Mouse (Mus musculus) olfactory bulb, adult 2 months (tissue): ENCODE results near the gene Gpr176. TPM values are rescaled to one million over a fixed set of nuclear protein-coding genes. Genes with fewer than 3 reads are reported as not detected.

Experiments
- H3K27ac ChIP-seq: fragments of 200-500 bp; 2 replicates; pipeline ENCODE4 v1.5.1; 2012; ENCODE audit warnings: low read depth, low read length; ENCODE audit not compliant: insufficient read depth
- H3K4me1 ChIP-seq: fragments of 200-500 bp; 2 replicates; pipeline ENCODE4 v1.6.1; 2012; ENCODE audit warnings: low read length; ENCODE audit not compliant: control insufficient read depth, insufficient read depth
- H3K4me3 ChIP-seq: fragments of 200-500 bp; 2 replicates; pipeline ENCODE4 v1.5.1; 2012; ENCODE audit warnings: mild to moderate bottlenecking, low read depth, low read length, moderate library complexity; ENCODE audit not compliant: insufficient read depth
- CTCF ChIP-seq: fragments of 200-500 bp; IDR thresholded peaks from 2 replicates; pipeline ENCODE4 v1.5.1; 2012; ENCODE audit warnings: low read depth, mild to moderate bottlenecking, low read length, moderate library complexity; ENCODE audit not compliant: insufficient read depth
- POLR2A ChIP-seq: fragments of 200-500 bp; IDR thresholded peaks from 2 replicates; pipeline ENCODE4 v1.6.1; 2012; ENCODE audit warnings: mild to moderate bottlenecking, low read depth, low read length, moderate library complexity; ENCODE audit not compliant: insufficient read depth
- WGBS: fragments of 180-500 bp; shearing (Covaris S2); methylation state at CpG from one replicate; pipeline ENCODE4 v1.1.7; 2018; 5-methylcytosine and 5-hydroxymethylcytosine counted together
- polyA plus RNA-seq: library from polyadenylated mRNA; stranded (reverse); fragments of >200 nt; gene quantifications from 2 replicates; pipeline ENCODE4 v1.2.4, GENCODE M21; 2012; ENCODE audit warnings: low replicate concordance; ENCODE audit not compliant: missing spikeins, insufficient read depth, insufficient read length

The Gpr176 gene
- polyA plus RNA-seq, 1 experiment, result not detected

DNA sequence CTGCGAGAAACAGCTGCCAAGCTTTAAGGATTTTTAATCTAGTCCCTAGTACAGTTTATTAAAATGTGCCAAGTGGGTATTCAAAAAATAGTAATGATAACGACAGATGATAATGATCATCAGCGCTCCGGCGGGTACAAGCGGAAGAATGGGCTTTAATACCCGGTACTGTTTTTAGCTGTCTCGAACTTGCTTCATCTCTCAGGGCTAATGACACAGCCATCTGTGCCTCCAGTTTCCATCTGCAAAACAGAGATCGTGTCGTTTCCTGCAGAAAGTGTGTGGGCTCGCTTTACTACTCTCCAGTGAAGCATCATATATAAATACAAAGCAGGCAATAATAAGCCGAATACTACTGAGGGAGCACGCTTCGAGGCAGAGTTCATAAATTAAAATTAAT is 103.0 kb downstream of the Gpr176 start:
- H3K27ac ChIP-seq, result no peak overlapping the region
- no peak overlapping the region for H3K4me3 ChIP-seq

DNA sequence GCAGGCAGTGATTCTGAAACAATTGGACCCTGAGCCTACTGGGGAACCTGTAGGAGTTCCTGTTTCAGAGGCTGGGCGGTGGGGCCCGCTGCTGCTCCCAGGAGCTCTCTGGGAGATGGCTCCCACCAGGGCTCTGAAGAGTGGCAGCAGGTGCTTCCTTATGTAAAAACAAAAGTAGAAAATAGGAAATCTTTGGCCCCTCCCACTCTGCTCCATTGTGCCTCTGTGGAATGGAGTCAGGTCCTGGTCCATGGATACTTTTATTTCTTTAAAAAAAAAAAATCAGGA is 109.4 kb downstream of the Gpr176 start:
- no peaks in the 10 kb centered on the region for H3K4me1 ChIP-seq
- WGBS, result 39% methylated on average over 2 of the region's 2 CpGs

More for the DNA sequence above, 103.0 kb downstream of the Gpr176 start:
- TF ChIP-seq POLR2A (no peak), CTCF (no peak)
- no peaks in the 10 kb centered on the region; the same call in 1 of the 2 replicates for H3K4me1 ChIP-seq
- 41% methylated on average over 14 of the region's 14 CpGs for WGBS

DNA sequence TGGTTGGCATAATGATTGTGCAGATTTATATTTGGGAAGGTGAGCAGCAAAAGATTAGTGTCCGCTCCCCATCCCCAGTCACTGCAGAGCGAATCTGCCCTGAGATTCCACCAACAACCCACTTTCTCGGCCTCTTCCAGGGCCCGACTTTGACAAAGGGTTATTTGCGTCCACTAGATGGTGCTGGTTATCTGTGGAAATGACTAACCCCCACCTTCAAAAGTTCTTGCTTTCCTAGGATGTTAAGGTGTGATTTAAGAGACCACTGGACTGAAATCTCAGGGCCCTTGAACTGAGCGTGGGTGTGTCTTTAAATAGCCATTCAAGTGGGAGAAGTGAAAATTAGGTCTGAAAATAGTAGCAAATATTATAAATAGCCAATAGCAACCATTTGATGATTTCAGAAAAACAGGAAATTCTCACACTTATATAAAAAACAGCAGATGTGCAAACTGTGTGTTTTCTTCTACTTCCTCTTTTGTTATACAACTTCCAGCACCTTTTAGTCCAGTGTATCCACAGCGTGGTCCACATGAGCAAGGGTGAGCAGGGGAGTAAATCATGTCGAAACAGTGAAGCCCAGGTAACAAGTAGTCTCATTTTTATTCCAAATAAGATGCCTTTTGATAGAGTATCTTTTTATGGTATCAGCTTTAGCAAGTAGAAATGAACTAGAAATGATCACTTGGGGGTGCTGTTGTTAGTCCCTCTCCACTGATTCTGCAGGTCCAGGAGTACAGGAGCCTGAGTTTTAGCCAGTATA is 109.9 kb downstream of the Gpr176 start:
- H3K4me1 ChIP-seq, result no peaks in the 10 kb centered on the region
- TF ChIP-seq POLR2A, result no peak
- TF ChIP-seq CTCF, result 0 out of 2 replicates have a peak, but pooled peaks have one; percentile 26
- H3K4me3 ChIP-seq, result no peak overlapping the region
- 21% methylated on average over 8 of the region's 8 CpGs for WGBS
- no peak overlapping the region for H3K27ac ChIP-seq

More for the DNA sequence above, 109.4 kb downstream of the Gpr176 start:
- no peak overlapping the region for H3K4me3 ChIP-seq
- TF ChIP-seq POLR2A (no peak), CTCF (no peak)
- no peak overlapping the region for H3K27ac ChIP-seq

DNA sequence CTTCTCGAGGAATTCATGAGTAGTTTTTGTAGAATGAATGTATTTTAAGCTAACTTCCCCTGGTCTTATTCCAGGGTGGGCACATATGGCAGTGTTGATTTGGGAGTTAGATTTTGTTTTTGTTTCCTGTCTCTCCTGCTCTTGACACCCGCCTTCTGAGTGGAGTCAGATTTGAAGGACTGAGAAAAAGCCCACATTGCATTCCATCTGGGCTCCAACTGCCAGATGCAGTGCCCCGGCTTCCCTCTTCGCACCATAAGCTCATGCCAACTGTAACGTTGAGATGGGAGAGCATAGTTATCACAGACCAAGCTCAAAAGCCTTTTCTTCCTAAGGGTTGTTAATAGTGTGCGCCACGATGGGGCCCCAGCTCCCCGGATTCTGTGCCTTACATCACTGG is 110.5 kb downstream of the Gpr176 start:
- no peak for TF ChIP-seq CTCF
- WGBS, result 56% methylated on average over 8 of the region's 8 CpGs
- Histone ChIP-seq H3K27ac (no peak overlapping the region), H3K4me3 (no peak overlapping the region), H3K4me1 (no peaks in the 10 kb centered on the region)

DNA sequence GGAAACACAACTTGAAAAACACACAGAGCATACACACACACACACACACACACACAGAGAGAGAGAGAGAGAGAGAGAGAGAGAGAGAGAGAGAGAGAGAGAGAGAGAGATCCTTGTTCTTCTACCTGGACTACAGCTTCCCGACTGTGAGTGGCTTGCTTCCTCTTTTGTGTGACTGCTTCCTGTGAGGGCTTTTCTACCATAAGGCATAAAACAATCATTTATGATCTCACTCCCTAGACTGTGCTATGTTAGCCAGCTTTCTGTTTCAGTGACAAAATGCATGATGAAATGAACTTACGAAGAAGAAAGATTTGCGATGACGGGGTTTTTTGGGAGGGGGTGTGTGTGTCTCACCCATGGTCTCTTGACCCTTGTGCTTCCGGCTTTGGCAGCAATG is 113.5 kb downstream of the Gpr176 start:
- Histone ChIP-seq H3K4me3 (no peak overlapping the region), H3K27ac (no peak overlapping the region), H3K4me1 (peaks cover 3% of the 10 kb centered on the region; the same call in 1 of the 2 replicates)
- TF ChIP-seq POLR2A (no peak), CTCF (no peak)
- 84% methylated on average over 5 of the region's 5 CpGs for WGBS

DNA sequence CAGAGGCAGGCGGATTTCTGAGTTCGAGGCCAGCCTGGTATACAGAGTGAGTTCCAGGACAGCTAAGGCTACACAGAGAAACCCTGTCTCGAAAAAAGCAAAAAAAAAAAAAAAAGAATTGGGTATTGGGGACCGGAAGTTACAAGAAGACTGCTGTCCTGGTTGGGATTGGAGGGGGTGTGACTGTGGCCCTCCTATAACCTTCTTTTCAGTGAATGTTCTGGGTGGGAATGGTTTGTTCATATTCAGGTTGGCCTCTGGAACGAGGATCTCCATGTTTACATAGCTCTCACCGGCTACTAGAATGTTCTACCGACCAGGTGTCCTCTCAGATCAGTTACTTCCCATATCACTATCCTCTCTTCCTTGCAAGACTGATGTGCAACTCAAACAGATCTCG is 116.1 kb downstream of the Gpr176 start:
- no peak for TF ChIP-seq POLR2A
- no peak for TF ChIP-seq CTCF
- Histone ChIP-seq H3K27ac (no peak overlapping the region), H3K4me1 (peaks cover 3% of the 10 kb centered on the region; the same call in 1 of the 2 replicates), H3K4me3 (peak overlapping the region; percentile 53; the same call in 1 of the 2 replicates)
- WGBS, result 71% methylated on average over 8 of the region's 8 CpGs

DNA sequence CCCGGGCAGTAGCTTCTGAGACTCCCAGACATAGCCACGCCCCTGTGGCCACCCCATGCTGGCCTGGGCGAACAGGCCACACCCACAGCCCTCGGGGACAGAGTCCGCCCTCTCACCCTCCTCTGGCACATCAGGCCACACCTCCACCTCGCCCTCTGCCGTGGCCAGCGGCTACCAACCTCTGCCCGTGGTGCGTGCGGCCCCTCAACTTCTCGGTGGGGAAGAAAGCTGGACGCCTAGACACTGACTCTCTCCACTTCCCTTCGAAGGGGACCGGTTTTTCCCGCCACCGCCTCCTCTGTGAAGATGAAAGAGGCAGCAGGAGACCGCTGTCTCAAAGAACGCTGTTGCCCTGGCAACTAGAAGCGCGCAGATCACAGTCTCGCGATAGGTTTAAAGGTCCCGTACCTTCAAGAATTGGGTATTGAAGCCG is 116.6 kb downstream of the Gpr176 start, which contains the start of gene Fsip1:
Gene Fsip1, minus strand, starts transcription at position 346 of the 433 bp plus-strand sequence.
- TF ChIP-seq POLR2A (no peak), CTCF (no peak)
- Histone ChIP-seq H3K4me1 (peaks cover 3% of the 10 kb centered on the region; the same call in 1 of the 2 replicates), H3K4me3 (peak within 1 kb of the TSS; percentile 53), H3K27ac (no peak within 1 kb of the TSS)
- 2% methylated on average over 25 of the region's 25 CpGs for WGBS

DNA sequence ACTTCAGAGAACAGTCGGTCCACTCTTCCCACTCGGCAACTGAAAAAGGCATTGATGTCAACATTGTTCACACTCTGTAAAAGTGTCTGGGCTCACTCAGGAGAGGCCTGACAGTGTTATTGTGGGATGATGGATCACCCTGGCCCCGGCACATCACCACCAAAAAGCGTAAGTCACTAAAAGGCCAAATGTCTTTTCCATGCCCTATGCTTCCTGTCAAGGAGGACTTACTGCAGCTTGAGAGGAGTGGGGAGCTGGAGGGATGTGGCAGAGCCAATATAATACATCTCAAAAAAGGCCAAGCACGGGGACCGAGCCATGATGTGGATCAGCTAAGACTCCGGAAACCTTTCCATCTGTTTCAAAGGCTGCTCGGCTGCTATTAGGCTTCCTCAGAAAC is 118.7 kb downstream of the Gpr176 start:
- H3K4me3 ChIP-seq, result no peak overlapping the region
- WGBS, result 86% methylated on average over 8 of the region's 8 CpGs
- H3K27ac ChIP-seq, result no peak overlapping the region
- no peak for TF ChIP-seq POLR2A
- H3K4me1 ChIP-seq, result peaks cover 3% of the 10 kb centered on the region; the same call in 1 of the 2 replicates

DNA sequence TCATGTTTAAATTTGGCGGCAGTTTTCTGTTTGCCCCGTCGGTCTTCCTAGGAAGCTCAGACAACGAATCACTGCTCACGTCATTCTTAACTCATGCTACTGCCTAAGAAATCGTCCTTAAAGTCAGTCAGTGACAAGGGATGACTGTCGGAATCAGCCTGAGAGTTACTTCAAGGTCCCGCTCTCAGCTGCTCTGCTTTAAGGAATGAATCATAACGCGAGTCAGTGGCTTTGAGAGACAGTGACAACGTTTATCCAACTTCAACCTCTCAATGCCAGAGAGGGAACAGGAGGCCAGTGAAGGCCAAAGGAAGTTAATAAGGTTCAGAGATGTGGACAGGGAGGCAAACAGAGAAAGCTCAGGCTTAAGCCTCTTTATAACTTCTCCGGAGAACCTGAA is 124.3 kb downstream of the Gpr176 start:
- TF ChIP-seq POLR2A (no peak), CTCF (no peak)
- no peak overlapping the region for H3K4me3 ChIP-seq
- H3K27ac ChIP-seq, result no peak overlapping the region
- no peaks in the 10 kb centered on the region for H3K4me1 ChIP-seq
- 80% methylated on average over 12 of the region's 12 CpGs for WGBS
